Mouse (Mus musculus) bone marrow, adult 2 months (tissue): Measurements from ENCODE around the gene Slc22a23.

Experiments used
- CTCF ChIP-seq: fragments of 200-500 bp; IDR thresholded peaks from 2 replicates; pipeline ENCODE4 v1.5.1; 2011; ENCODE audit warnings: low read length, control low read depth; ENCODE audit not compliant: control insufficient read depth, insufficient read depth
- POLR2A ChIP-seq: fragments of 200-500 bp; IDR thresholded peaks from 2 replicates; pipeline ENCODE4 v1.6.1; 2011; ENCODE audit warnings: low read depth, mild to moderate bottlenecking, control low read depth, low read length, borderline replicate concordance; ENCODE audit not compliant: control insufficient read depth

DNA sequence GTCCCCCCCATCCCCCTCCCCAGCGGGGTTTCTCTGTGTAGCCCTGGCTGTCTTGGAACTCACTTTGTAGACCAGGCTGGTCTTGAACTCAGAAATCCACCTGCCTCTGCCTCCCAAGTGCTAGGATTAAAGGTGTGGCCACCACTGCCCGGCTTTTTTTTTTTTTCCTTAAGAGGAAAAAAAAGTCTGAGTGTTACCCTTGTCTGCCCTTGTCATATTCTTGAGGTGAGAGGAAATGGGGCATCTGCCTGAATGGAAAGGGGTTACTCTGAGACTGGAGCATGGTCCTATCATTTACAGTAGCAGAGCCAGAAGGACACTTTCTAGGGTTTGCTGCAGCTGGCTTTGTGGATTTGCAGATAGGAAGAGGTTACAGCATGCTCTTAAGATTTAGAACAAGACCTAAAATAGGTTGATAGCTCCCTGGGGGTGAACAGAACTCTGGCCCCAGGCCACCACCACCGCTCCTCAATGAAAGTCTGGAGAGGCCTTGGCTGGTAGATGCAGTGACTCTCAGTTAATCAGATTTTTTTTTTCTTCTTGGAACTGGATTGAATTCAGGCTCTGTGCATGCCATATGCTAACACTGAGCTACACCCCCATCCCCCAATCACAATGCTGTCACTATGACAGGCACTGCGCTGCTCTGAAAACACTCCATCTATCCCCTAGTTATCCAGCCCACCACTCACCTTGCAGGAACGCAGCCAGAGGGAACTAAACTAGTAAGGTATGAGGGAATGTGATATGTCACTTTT is 191.5 kb downstream of the Slc22a23 start:
- TF ChIP-seq CTCF (no peak), POLR2A (no peak)
